Mouse (Mus musculus) heart, postnatal 0 days (tissue): Measurements from ENCODE around the gene Syt11.
A peak's percentile ranks its signal among the peaks of the same experiment; 100 is the strongest.

Source experiments
- CTCF ChIP-seq: IDR thresholded peaks from 2 replicates; pipeline ENCODE4 v1.5.1; 2016; ENCODE audit warnings: antibody characterized with exemption, control low read depth, low read depth
- EP300 ChIP-seq: IDR thresholded peaks from 2 replicates; pipeline ENCODE4 v1.6.1; 2016; ENCODE audit warnings: antibody characterized with exemption, low read depth

- TF ChIP-seq CTCF (no peak), EP300 (peak; percentile 86)
Measured at GRCm38 (mm10) chr3:88758045-88758500, 16.9 kb downstream of the Syt11 start.
